In the genomic region with DNA sequence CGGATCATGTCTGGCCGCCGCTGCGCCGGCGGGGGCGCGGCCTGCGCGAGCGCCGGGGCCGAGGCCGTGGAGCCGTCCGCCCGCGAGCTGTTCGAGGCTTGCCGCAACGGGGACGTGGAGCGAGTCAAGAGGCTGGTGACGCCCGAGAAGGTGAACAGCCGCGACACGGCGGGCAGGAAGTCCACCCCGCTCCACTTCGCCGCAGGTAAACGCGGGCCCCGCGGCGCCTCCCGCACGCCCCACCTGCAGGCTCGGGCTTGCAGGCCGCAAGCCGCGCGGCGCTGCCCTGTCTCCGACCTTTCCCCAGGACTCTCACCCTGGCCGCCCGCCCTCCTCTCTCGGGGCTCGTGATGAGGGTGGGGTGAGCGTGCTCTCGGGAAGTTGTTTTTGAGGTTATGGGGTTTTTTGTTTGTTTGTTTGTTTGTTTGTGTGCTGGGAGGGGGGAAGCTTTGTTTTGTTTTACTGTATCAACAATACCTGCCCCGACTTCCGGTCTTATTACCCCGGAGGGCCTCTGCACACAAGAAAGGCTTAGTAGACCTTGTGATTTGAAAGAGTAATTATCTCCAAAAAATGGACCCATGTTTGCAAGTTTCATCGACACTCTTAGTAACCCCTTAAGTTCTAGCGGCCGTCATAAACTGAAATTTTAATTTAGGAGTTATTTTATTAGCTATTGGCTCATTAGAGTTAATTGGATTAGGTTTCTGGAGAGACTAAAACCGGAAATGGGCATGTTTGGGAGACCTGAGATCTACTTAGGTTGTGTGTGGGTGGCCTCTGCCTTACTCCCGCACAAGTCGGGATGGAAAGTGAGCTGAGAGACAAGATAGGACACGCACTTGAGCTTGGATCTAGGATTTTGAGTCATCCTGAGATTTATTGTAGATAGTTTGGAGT, we compare ENCODE assay signal across 8 mouse cellular contexts. TPM values are rescaled to one million over a fixed set of nuclear protein-coding genes. Genes with fewer than 3 reads are reported as not detected.
DNase-seq lines count a peak whose midpoint lies in the region; ATAC-seq and TF ChIP-seq lines count a peak whose summit lies in the region.

No protein-coding gene starts in this region.

- H3K4me1 ChIP-seq in cerebellum, adult 2 months (ENCODE audit: control insufficient read depth, insufficient read depth, low read length) = peaks cover 8% of the 10 kb centered on the region; the same call in 1 of the 2 replicates
- peaks cover 17% of the 10 kb centered on the region for H3K4me1 ChIP-seq in forebrain, embryonic 12.5 days
- peaks cover 17% of the 10 kb centered on the region for H3K4me1 ChIP-seq in hindbrain, embryonic 16.5 days (ENCODE audit: control insufficient read depth, insufficient read depth, low read depth, low read length)
- H3K4me1 ChIP-seq in liver, embryonic 12.5 days = peaks cover 23% of the 10 kb centered on the region
- H3K4me1 ChIP-seq in thymus, adult 2 months (replicated peaks; ENCODE audit: control insufficient read depth, insufficient read depth, low read length) = peaks cover 9% of the 10 kb centered on the region

- peak overlapping the region; percentile 80 for H3K27ac ChIP-seq in cerebellum, adult 2 months (ENCODE audit: insufficient read depth, low read length)
- H3K27ac ChIP-seq in forebrain, embryonic 12.5 days = peak overlapping the region; percentile 98
- peak overlapping the region; percentile 96 for H3K27ac ChIP-seq in hindbrain, embryonic 16.5 days (ENCODE audit: low read depth, low read length)
- H3K27ac ChIP-seq in liver, embryonic 12.5 days = peak overlapping the region; percentile 98
- H3K27ac ChIP-seq in thymus, adult 2 months (ENCODE audit: control insufficient read depth, insufficient read depth, low read length) = peak overlapping the region; percentile 44

- peak overlapping the region; percentile 82 for H3K4me2 ChIP-seq in forebrain, embryonic 12.5 days
- peak overlapping the region; percentile 88 for H3K4me2 ChIP-seq in hindbrain, embryonic 16.5 days (ENCODE audit: low read length)
- peak overlapping the region; percentile 86 for H3K4me2 ChIP-seq in liver, embryonic 12.5 days
- peak overlapping the region; percentile 94 for H3K4me2 ChIP-seq in myocyte (ENCODE audit: low read depth)

- peak overlapping the region; percentile 97 for H3ac ChIP-seq in myocyte (ENCODE audit: control insufficient read depth, insufficient read length)

- peak; percentile 55 for ATAC-seq in forebrain, embryonic 12.5 days (ENCODE audit: low FRiP score)
- ATAC-seq in hindbrain, embryonic 16.5 days = peak; percentile 1; the same call in 1 of the 2 replicates
- ATAC-seq in liver, embryonic 12.5 days = peak; percentile 72

- peaks cover 54% of the 10 kb centered on the region for H3K79me2 ChIP-seq in myocyte (ENCODE audit: control insufficient read depth, insufficient read depth)

- peak overlapping the region; percentile 63 for H3K4me3 ChIP-seq in cerebellum, adult 2 months (replicated peaks; ENCODE audit: insufficient read depth, low read depth, low read length)
- H3K4me3 ChIP-seq in forebrain, embryonic 12.5 days (replicated peaks) = peak overlapping the region; percentile 98
- peak overlapping the region; percentile 100 for H3K4me3 ChIP-seq in hindbrain, embryonic 16.5 days (ENCODE audit: low read length)
- peak overlapping the region; percentile 99 for H3K4me3 ChIP-seq in liver, embryonic 12.5 days
- peak overlapping the region; percentile 73 for H3K4me3 ChIP-seq in myocyte
- peak overlapping the region; percentile 91 for H3K4me3 ChIP-seq in thymus, adult 2 months (ENCODE audit: control insufficient read depth, insufficient read depth, low read length)

- no peak for TF ChIP-seq POLR2A in cerebellum, adult 2 months (IDR thresholded peaks at IDR 0.05; ENCODE audit: borderline replicate concordance, insufficient read depth, low read length)
- no peak for TF ChIP-seq POLR2A in myocyte (IDR thresholded peaks at IDR 0.05; ENCODE audit: insufficient read length, low read depth)
- no peak for TF ChIP-seq POLR2A in thymus, adult 2 months (IDR thresholded peaks at IDR 0.05; ENCODE audit: control insufficient read depth, extremely low read depth, insufficient read depth, low read length, poor library complexity)

- DNase-seq in cerebellum, adult 2 months = peak in 1 of 2 experiments; percentile 9
- no peak for DNase-seq in cerebellum, adult 11 months
- peak; percentile 71 for DNase-seq in adrenal gland, postnatal 14 days
- DNase-seq in thymus, adult 2 months = peak; percentile 60

- no peak for TF ChIP-seq CTCF in cerebellum, adult 2 months (IDR thresholded peaks at IDR 0.05; ENCODE audit: borderline replicate concordance, insufficient read depth, low read depth, low read length)
- no peak for TF ChIP-seq CTCF in thymus, adult 2 months (IDR thresholded peaks at IDR 0.05; ENCODE audit: borderline replicate concordance, control insufficient read depth, extremely low read depth, insufficient read depth, low read length, poor library complexity)

- peak overlapping the region; percentile 99 for H3K9ac ChIP-seq in forebrain, embryonic 12.5 days
- H3K9ac ChIP-seq in hindbrain, embryonic 16.5 days (ENCODE audit: low read depth, low read length) = peak overlapping the region; percentile 96
- H3K9ac ChIP-seq in liver, embryonic 12.5 days = peak overlapping the region; percentile 99

- H3K27me3 ChIP-seq in cerebellum, adult 2 months (ENCODE audit: control insufficient read depth, insufficient read depth, low read length) = no peaks in the 10 kb centered on the region
- H3K27me3 ChIP-seq in forebrain, embryonic 12.5 days = no peaks in the 10 kb centered on the region
- H3K27me3 ChIP-seq in hindbrain, embryonic 16.5 days (replicated peaks; ENCODE audit: control insufficient read depth, insufficient read depth, low read length) = no peaks in the 10 kb centered on the region
- H3K27me3 ChIP-seq in liver, embryonic 12.5 days (replicated peaks) = no peaks in the 10 kb centered on the region
- no peaks in the 10 kb centered on the region for H3K27me3 ChIP-seq in myocyte (ENCODE audit: control insufficient read depth, insufficient read depth, insufficient read length)
- H3K27me3 ChIP-seq in thymus, adult 2 months (ENCODE audit: control insufficient read depth, insufficient read depth, low read length) = no peaks in the 10 kb centered on the region

- H3K36me3 ChIP-seq in forebrain, embryonic 12.5 days (replicated peaks) = peaks cover 6% of the 10 kb centered on the region; the same call in 1 of the 2 replicates
- H3K36me3 ChIP-seq in hindbrain, embryonic 16.5 days (ENCODE audit: control insufficient read depth, insufficient read depth, low read length) = no peaks in the 10 kb centered on the region
- peaks cover 16% of the 10 kb centered on the region for H3K36me3 ChIP-seq in liver, embryonic 12.5 days
- peaks cover 10% of the 10 kb centered on the region for H3K36me3 ChIP-seq in myocyte (ENCODE audit: control insufficient read depth, insufficient read depth)
- H3K36me3 ChIP-seq in thymus, adult 2 months (ENCODE audit: control insufficient read depth, insufficient read depth, low read length) = no peaks in the 10 kb centered on the region

- under 1% methylated on average over 61 of the region's 62 CpGs for WGBS in cerebellum, adult 2 months
- under 1% methylated on average over 61 of the region's 62 CpGs for WGBS in forebrain, embryonic 12.5 days
- 0% methylated on average over 36 of the region's 62 CpGs for WGBS in hindbrain, embryonic 16.5 days
- under 1% methylated on average over 54 of the region's 62 CpGs for WGBS in liver, embryonic 12.5 days (ENCODE audit: insufficient replicate concordance)
- WGBS in thymus, adult 2 months = under 1% methylated on average over 62 of the region's 62 CpGs

- H3K9me3 ChIP-seq in forebrain, embryonic 12.5 days = no peaks in the 10 kb centered on the region
- no peaks in the 10 kb centered on the region for H3K9me3 ChIP-seq in hindbrain, embryonic 16.5 days (ENCODE audit: control insufficient read depth, low read length)
- no peaks in the 10 kb centered on the region for H3K9me3 ChIP-seq in liver, embryonic 12.5 days (replicated peaks)

TF ChIP-seq in myocyte, 11 proteins besides CTCF, POLR2A, EP300 and RAD21:
- TF ChIP-seq MAX (IDR thresholded peaks at IDR 0.05; ENCODE audit: low read depth) = no peak
- TF ChIP-seq MYOD1 (IDR thresholded peaks at IDR 0.05; ENCODE audit: control insufficient read depth in 1 of 3, insufficient read length in 2 of 3, low read depth in 2 of 3) = no peak
- peak; percentile 30 for TF ChIP-seq SRF (IDR thresholded peaks at IDR 0.05; ENCODE audit: control insufficient read depth, insufficient read length, low read depth)
- no peak for TF ChIP-seq REST (IDR thresholded peaks at IDR 0.05; ENCODE audit: insufficient read depth, insufficient read length)
- TF ChIP-seq TCF3 (IDR thresholded peaks at IDR 0.05; ENCODE audit: insufficient read length, low read depth) = no peak
- TF ChIP-seq POLR2AphosphoS2 (IDR thresholded peaks at IDR 0.05; ENCODE audit: insufficient read length, low read depth) = no peak
- no peak for TF ChIP-seq MYOG (IDR thresholded peaks at IDR 0.05; ENCODE audit: control insufficient read depth in 1 of 3, insufficient read depth in 1 of 3, insufficient read length in 2 of 3, low read depth in 2 of 3)

RNA-seq across cellular contexts. Expression of a gene that starts 0.8 kb away (rescaled TPM):
- 52.8 and 56.7 TPM in 2 replicates for polyA plus RNA-seq in cerebellum, adult 2 months (2012; rRNA removed)
- total RNA-seq in adrenal gland, postnatal 14 days (2021) = 111 and 124 TPM in 2 replicates
- 76.3 and 78.2 TPM in 2 replicates for polyA plus RNA-seq in forebrain, embryonic 12.5 days (2016; fragmentation: Nextera tagmentation; extraction: Ambion mirVana)
- 19.0 and 36.7 TPM in 2 replicates for polyA plus RNA-seq in hindbrain, embryonic 16.5 days (2015; fragmentation: Nextera tagmentation; extraction: Ambion mirVana)
- polyA plus RNA-seq in liver, embryonic 12.5 days (2016; fragmentation: Nextera tagmentation; extraction: Ambion mirVana) = 34.5 and 36.2 TPM in 2 replicates
- polyA plus RNA-seq in myocyte (2012; fragmentation: generic; extraction: Trizol) = 22.3 TPM
- polyA plus RNA-seq in thymus, adult 2 months (2012; rRNA removed) = 46.0 and 52.9 TPM in 2 replicates

Comparison
In these comparisons a context has a peak if more than half of its experiments do, and no peak if none do; other contexts are left out.
1. H3K27ac ChIP-seq: peak in every context shown above with its lines; median percentile 98 in forebrain, embryonic 12.5 days; 98 in liver, embryonic 12.5 days; 96 in hindbrain, embryonic 16.5 days; 80 in cerebellum, adult 2 months; 44 in thymus, adult 2 months.
2. ATAC-seq: peak in every context shown above with its lines; median percentile 72 in liver, embryonic 12.5 days; 55 in forebrain, embryonic 12.5 days; 1 in hindbrain, embryonic 16.5 days.